Mouse (Mus musculus) layer of hippocampus, postnatal 25 days (tissue): ENCODE data around the gene Nradd. TPM values are rescaled to one million over a fixed set of nuclear protein-coding genes. Genes with fewer than 3 reads are reported as not detected.

Experiments
- DNase-seq, 2 experiments: peaks; one replicate each; pipeline ENCODE4 v3.0.0; 2022; ENCODE audit warnings: mixed read lengths in 2 of 2, low spot score in 1 of 2; ENCODE audit errors: extremely low spot score in 1 of 2
- total RNA-seq, 2 experiments: library from RNA; stranded (reverse); gene quantifications; 2 replicates each; pipeline ENCODE4 v1.2.3; 2021

The Nradd gene
- total RNA-seq, 2 experiments from 2014 or later = 1.6 to 1.9 TPM

GRCm38 (mm10) chr9:110653655-110654461 lies 29.6 kb upstream of the Nradd start, which contains the start of gene Nbeal2:
Nbeal2 (minus strand) TSS chr9:110654161.
- DNase-seq = peak; percentile 41 to 56

DNA sequence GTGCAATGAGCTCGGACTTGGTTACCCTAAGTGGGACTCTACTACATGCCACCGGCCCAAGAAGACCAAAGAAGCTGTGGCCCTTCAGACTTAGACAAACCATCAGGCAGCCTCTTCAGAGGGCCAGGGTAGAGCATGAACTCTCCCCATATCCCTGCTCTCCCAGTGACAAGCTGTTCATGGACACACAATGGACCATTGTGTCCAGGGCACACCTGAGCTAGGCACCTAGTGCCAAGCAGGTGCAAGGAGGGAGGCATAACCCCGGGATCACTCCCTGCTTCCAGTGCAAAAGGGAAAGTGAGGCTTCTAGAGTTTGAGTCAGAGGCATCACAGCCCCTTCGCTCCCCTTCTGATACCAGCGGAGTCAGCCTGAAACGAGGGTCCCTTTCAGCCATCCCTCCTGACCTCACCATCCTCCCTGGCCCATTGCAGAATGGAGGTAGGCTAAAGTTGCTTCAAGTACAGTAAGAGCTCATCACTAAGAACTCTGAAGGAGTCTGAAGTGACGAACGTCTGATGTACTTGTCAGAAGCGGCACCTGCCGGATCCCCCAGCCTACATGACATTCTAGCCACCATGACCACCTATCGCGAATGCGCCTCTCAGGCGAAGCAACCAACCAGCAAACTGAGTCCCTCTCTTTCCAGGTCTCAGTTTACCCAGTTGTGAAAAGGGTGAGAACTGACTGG lies 28.9 kb upstream of the Nradd start:
- DNase-seq = no peak

- no peak for DNase-seq
Measured at GRCm38 (mm10) chr9:110651931-110652722, 27.9 kb upstream of the Nradd start.

DNA sequence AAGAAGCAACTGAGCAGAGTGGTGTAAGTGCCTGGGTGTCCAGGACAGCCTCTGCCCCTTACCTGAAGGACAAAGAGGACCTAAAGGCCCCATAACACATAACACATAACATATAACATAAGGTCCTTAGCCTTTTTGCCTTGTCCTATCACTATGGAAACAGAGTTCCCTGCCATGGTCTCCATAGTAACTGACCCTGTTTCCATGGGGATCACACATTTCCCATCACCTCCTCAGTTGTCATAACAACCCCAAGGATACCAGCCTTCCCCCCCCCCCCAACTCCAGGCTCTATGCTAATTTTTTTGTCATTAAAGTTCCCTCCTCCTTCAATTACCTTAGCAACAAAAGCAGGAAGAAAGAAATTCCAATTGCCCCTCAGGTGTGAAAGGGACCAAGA lies 25.5 kb upstream of the Nradd start:
- no peak for DNase-seq

GRCm38 (mm10) chr9:110645219-110645618 lies 21.0 kb upstream of the Nradd start:
- DNase-seq = no peak

GRCm38 (mm10) chr9:110644295-110644694 lies 20.0 kb upstream of the Nradd start:
- no peak for DNase-seq

DNA sequence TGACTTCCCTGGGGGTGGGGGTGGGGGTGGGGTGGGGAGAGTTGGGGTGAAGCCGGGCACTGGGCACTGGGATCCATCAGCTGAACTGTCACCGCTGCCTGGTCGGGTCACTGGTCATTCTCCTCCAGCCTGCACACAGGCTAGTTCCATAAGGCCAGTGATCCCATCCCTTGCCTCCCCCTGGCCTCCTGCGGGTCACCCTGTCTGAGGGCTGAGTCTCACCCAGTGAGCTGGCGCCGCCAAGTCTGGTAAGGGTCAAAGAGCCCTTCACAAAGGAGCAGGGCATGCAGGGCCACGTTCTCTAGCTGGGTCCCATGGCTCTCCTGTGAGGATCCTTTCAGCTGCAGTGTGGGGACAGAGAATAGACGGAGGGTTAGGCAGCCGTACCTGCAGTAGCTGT lies 19.5 kb upstream of the Nradd start:
- no peak for DNase-seq

DNA sequence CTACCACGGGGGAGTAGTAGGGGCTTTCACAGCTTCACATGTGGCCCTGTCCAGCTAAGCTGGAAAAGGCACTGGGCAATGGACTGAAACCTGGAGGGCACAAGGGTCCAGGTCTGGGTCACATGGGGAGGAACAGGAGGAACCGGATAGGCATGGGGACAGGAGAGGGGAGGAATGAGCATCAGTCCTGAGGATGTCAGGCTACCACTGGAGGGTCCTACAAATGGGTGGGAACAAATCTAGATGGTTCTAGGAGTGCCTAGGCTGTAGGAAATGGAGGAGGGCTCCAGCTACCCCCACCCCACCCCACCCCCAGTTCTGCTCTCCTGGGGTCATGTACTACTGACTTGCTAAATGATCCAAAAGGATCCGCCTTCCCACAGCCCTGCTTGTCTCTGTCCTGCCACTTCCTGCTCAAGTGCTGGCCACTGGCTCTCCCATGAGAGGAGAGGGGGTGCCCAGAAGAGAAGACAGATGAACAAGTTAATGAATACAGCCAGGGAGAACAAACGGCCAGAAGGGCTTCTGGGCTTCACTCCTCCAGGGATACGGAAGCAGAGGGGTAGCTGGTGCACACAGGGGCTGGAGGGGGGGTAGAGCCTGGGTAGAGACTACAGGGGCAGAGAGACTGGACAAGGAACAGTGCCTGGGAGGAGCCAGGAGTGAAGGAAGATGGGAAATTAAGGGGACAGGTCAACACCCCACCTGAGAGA lies 18.7 kb upstream of the Nradd start:
- DNase-seq = no peak

DNA sequence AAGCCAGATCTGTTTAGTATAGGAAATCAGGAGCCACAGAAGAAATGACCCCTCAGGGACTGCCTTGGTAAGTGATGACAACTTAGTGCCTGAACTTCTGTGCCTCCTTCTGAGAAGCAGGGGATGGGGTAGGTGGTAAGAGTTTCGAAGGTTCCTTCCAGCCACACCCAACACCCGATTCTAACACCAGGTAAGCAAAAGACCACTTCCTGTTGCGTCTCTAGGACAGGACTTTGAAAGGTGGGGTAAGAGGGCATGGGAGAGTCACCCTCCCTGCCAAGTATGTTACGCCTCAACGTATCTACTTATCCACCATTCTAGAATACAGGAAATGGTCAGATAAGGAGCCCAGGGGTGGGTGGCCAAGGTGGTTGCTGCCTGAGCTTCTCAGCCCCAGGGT lies 16.8 kb upstream of the Nradd start:
- DNase-seq = no peak

DNA sequence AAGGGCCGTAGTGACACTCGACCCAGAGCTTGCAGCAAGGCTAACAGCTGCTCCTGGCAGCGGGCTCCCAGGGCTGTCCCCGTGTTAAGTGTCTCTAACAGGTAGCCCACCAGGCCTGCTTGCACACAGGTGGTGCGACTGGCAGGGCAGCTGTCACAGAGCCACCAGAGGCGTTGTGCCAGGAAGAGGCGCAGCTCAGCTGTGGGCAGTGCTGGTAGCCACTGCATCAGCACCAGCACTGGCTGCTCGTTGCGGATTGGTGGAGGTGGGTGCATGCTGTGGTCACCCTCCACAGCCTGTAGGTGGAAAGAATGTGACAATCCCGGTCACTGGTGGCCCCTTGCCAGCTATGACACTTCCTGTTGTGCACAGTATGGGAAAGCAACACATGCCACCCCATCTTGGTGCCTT lies 14.4 kb upstream of the Nradd start:
- no peak for DNase-seq

GRCm38 (mm10) chr9:110635225-110635624 lies 11.0 kb upstream of the Nradd start:
- peak; percentile 88 to 99 for DNase-seq

- DNase-seq = no peak
Measured at GRCm38 (mm10) chr9:110633882-110634281, 9.6 kb upstream of the Nradd start.

DNA sequence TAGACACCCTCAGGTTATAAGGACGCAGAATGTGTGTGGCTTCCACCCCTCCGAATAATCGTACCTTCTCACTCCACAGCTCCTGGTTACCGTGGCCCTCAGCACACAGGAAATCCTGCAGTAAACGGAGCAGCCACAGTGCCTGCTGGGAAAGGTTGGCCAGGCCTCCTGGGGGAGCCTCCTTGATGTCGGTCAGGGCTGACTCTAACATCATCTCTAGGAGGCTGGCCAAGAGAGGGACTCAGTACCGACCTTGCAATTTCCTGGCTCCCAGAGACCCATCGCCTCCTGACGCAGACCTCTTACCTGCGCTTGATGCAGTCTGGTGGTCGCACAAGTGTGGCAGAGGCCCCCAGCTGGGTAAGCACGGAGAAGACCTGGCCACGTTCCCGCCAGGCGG lies 8.4 kb upstream of the Nradd start:
- no peak for DNase-seq

DNA sequence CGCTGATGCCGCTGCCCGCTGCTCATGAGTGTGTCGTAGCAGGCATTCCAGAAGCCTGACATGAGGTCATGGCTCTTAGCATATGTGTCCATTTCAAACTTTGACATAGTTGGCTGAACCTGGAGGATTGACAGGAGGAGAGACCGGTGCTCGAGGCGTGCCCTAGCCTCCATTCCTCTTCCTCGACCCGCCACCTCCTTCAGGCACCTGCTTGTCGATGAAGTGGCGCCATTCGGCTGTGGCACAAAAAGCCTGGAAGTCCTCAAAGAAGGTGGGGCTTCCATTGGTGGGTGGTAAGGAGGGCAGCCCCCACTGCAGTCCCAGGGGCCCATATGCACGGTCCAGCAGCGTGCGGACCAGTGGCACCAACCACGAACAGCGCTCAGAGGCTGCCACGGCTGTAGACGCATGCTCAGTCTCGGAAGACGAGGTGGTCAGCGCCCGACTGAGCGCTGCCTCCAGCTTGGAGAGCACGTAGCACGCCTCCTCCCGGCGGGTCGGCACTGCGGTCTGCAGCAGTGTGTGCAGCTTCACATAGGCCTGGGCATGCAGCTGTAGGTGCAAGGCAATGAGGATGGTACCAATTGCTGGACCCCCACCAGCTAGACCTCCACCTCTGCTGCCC lies 7.5 kb upstream of the Nradd start:
- DNase-seq = no peak

DNA sequence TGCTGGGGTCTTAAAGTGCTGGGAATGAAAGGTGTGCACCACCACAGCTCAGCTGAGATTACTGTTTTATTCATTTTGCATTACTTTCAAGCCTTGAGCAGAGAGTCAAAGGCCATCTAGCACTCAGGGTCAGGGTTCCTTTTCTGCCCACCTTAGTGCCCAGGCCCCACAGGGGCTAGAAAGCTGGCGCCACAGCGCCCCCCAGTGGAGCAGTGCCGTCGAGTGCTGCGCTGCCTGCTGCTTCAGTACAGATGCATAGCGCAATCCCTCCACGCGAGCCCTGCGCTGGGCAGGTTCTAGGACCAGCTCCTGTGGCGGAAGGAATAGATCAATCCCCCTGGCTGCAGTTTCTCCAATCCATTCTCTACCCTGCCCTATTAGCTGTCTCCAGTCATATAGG lies 6.9 kb upstream of the Nradd start:
- peak in 1 of 2 experiments; percentile 67 for DNase-seq

GRCm38 (mm10) chr9:110630171-110630570 lies 5.9 kb upstream of the Nradd start:
- DNase-seq = no peak

DNA sequence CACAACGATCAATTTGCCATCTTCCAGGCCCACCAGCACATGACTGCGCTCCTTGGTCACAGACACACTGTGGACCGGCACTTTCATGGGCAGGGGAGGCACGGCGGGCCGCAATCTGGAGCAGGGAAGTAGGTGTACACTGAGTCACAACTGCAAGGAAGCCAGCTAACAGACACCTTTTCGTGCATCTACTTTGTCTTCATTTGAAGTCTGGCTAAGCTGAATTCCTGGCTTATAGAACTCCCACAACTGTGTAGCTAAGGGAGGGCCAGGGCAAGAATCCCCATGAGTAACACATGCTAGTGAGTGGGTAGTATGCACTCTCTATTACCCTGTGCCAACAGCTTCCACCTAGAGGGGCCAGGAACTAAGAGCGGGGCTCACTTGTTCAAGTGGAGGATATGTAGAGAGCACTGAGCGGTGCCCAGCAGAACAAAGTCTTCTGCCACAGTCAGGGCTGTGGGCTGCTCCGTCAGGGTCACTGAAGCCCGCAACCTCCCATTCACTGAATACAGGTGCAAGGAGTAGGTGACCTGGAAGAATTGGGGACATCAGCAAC lies 1.2 kb upstream of the Nradd start:
- DNase-seq = no peak

DNA sequence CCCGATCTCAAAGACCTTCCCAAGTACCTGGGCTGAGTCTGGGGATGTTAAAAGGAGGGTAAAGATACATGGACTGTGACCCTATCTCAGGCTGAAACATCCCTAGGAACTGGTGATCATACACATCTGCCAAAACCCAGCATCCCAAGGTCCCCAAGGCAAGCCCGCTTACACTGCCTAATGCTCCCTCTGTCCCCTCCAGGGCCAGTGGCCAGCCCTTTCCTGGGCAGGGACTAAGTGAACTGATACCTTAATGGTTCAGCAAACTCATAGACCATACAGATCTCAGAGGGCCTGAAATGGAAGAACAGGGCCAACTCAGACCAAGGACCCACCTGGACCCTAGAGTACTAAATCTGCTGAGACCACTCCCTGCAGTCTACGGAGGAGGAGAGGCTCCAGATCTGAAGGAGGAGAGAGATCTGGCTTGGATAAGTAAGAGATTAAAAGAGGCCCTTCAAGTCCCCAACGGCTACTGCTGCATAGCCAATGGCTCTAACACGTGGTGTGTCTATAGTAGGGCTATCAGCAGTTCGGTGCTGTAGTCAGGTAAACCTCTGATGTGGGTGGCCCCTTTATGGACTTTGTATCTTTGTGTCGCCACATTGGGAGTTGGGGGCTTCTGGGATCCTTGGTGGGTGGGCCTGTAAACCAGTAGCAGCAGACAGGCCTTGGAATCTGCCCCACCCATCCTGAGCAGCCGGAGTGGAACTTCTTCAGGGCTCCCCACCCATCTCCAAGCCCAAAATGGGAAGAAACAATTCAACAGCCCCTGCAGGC lies 646 bp downstream of the Nradd start:
- no peak for DNase-seq
